Mouse (Mus musculus) thymus, adult 2 months (tissue): ENCODE results near the gene Olfr926. TPM values are rescaled to one million over a fixed set of nuclear protein-coding genes. Genes with fewer than 3 reads are reported as not detected.
"Not testable (repeated sequence)": the region's sequence is repeated elsewhere in the genome, so short reads cannot be mapped to it uniquely, and the experiment has no call there.

Experiments
- DNase-seq: peaks from one replicate; pipeline ENCODE4 v3.0.0; 2021
- H3K27ac ChIP-seq: fragments of 200-500 bp; 2 replicates; pipeline ENCODE4 v1.5.1; 2012; ENCODE audit warnings: low read length, control low read depth; ENCODE audit not compliant: control insufficient read depth, insufficient read depth
- H3K27me3 ChIP-seq: fragments of 200-500 bp; 2 replicates; pipeline ENCODE4 v1.6.1; 2012; ENCODE audit warnings: mild to moderate bottlenecking, low read length, moderate library complexity, mixed read lengths; ENCODE audit not compliant: control insufficient read depth, insufficient read depth
- H3K36me3 ChIP-seq: fragments of 200-500 bp; 2 replicates; pipeline ENCODE4 v1.6.1; 2012; ENCODE audit warnings: mild to moderate bottlenecking, low read length, moderate library complexity; ENCODE audit not compliant: control insufficient read depth, insufficient read depth
- H3K4me1 ChIP-seq: fragments of 200-500 bp; replicated peaks from 2 replicates; pipeline ENCODE4 v1.6.1; 2012; ENCODE audit warnings: low read length; ENCODE audit not compliant: control insufficient read depth, insufficient read depth
- H3K4me3 ChIP-seq: fragments of 200-500 bp; 2 replicates; pipeline ENCODE4 v1.5.1; 2012; ENCODE audit warnings: mild to moderate bottlenecking, low read length, control low read depth, moderate library complexity; ENCODE audit not compliant: control insufficient read depth, insufficient read depth
- CTCF ChIP-seq: fragments of 200-500 bp; IDR thresholded peaks from 2 replicates; pipeline ENCODE4 v1.5.1; 2012; ENCODE audit warnings: mild to moderate bottlenecking, control low read depth, low read length, moderate library complexity, borderline replicate concordance; ENCODE audit not compliant: control insufficient read depth, poor library complexity, insufficient read depth; ENCODE audit errors: extremely low read depth
- POLR2A ChIP-seq: fragments of 200-500 bp; IDR thresholded peaks from 2 replicates; pipeline ENCODE4 v1.6.1; 2012; ENCODE audit warnings: mild to moderate bottlenecking, low read length, control low read depth, moderate library complexity; ENCODE audit not compliant: control insufficient read depth, poor library complexity, insufficient read depth; ENCODE audit errors: extremely low read depth
- WGBS: fragments of 180-500 bp; shearing (Covaris S2); methylation state at CpG from one replicate; pipeline ENCODE4 v1.1.7; 2018; 5-methylcytosine and 5-hydroxymethylcytosine counted together
- polyA plus RNA-seq: library from polyadenylated mRNA; depleted of rRNA; stranded (reverse); fragments of >200 nt; gene quantifications from 2 replicates; pipeline ENCODE4 v1.2.3, GENCODE M21; 2012; rRNA removed

Gene Olfr926
- polyA plus RNA-seq: not detected in 2 replicates

DNA sequence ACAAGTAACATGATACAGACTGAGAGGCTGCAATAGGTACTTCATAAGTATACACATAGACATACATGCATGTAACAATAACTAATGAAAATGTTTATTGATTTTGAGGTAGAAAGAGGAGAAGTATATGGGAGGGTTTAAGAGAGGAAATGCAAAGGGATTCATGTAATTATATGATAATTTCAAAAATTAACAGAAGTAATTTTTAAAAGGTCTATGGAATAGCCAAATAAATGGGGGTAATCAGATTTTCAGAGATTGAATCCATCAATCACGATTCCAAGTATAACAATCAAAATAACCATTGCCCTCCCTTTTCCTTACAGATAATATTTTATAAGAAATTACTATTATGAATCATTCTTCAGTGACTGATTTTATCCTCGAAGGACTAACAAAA, at the start of gene Olfr926:
Gene Olfr926 (plus strand): TSS at position 301 of the 400 bp plus-strand sequence.
- no peak within 1 kb of the TSS for H3K4me3 ChIP-seq
- no peak within 1 kb of the TSS for H3K27ac ChIP-seq
- DNase-seq: no peak
- H3K27me3 ChIP-seq: no peaks in the 10 kb centered on the region
- WGBS: 94% methylated on average over 2 of the region's 2 CpGs
- no peaks in the 10 kb centered on the region for H3K4me1 ChIP-seq
- H3K36me3 ChIP-seq: no peaks in the 10 kb centered on the region
- TF ChIP-seq CTCF (no peak), POLR2A (no peak)

GRCm38 (mm10) chr9:38833027-38833426, 43.9 kb upstream of the Olfr926 start:
- no peak overlapping the region for H3K4me3 ChIP-seq
- H3K36me3 ChIP-seq: no peaks in the 10 kb centered on the region
- H3K27me3 ChIP-seq: no peaks in the 10 kb centered on the region
- TF ChIP-seq CTCF (no peak), POLR2A (no peak)
- 96% methylated on average over 2 of the region's 2 CpGs for WGBS
- DNase-seq: no peak
- H3K27ac ChIP-seq: no peak overlapping the region
- no peaks in the 10 kb centered on the region for H3K4me1 ChIP-seq

- Histone ChIP-seq H3K27me3 (no peaks in the 10 kb centered on the region), H3K4me3 (no peak within 1 kb of the TSS), H3K4me1 (no peaks in the 10 kb centered on the region), H3K27ac (no peak within 1 kb of the TSS), H3K36me3 (no peaks in the 10 kb centered on the region)
- DNase-seq: no peak
- TF ChIP-seq POLR2A: no peak
- no peak for TF ChIP-seq CTCF
- WGBS: 92% methylated on average over 1 of the region's 1 CpGs
These were observed 32.8 kb upstream of the Olfr926 start, which contains the start of gene Olfr924 for GRCm38 (mm10) chr9:38844149-38844548. TSS of gene Olfr924 (plus strand) at chr9:38844449.

DNA sequence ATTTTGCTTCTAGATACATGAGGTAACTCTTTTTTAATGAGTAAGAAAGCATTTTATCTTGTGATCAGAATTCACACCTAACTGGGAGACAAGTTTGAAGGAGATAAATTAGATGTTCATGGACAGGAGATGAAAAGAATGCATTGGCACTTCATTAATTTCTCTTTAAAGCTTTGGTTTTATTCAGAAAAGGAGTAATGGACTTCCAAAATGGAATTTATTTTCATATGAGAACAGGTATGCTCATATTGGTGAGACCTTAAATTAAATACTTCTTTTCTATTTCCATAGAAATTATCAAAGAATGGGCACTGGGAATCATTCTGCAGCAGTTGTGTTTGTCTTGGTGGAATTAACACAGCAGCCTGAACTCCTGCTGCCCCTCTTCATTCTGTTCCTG, 22.2 kb upstream of the Olfr926 start, which contains the start of gene Olfr26:
Gene Olfr26 (plus strand): TSS at position 301 of the 400 bp plus-strand sequence.
- Histone ChIP-seq H3K27me3 (no peaks in the 10 kb centered on the region), H3K27ac (no peak within 1 kb of the TSS), H3K4me1 (no peaks in the 10 kb centered on the region), H3K4me3 (no peak within 1 kb of the TSS), H3K36me3 (no peaks in the 10 kb centered on the region)
- TF ChIP-seq POLR2A (no peak), CTCF (no peak)
- DNase-seq: no peak

DNA sequence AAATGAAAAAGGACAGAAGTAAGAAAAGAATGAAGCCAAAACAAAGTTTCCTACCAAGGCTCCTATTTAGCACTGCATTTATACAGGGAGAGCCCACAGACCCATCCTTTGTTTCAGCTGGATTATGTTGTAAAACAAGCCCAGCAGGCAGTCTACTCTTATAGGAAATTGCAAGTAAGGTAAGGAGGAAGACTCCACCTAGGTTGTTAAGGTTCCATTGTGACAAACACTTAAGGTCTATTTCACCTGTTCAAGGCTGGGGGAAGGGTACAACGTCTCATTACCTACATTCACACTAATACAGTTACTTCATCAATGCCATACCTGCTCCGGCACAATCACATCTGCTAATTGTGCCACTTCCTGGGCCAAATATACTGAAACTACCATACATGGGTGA, 2.0 kb upstream of the Olfr926 start:
- not testable (repeated sequence) for H3K4me3 ChIP-seq, H3K27ac ChIP-seq, H3K36me3 ChIP-seq, H3K4me1 ChIP-seq, H3K27me3 ChIP-seq, DNase-seq
- 61% methylated on average over 2 of the region's 2 CpGs for WGBS

Other genes with a start within 250 kb of the Olfr926 start
- not detected in 2 replicates for gene Olfr916, start 217.3 kb upstream of the Olfr926 start, polyA plus RNA-seq
- gene Olfr917, start 211.3 kb upstream of the Olfr926 start, polyA plus RNA-seq: not detected in 2 replicates
- not detected in 2 replicates for gene Olfr918, start 202.5 kb upstream of the Olfr926 start, polyA plus RNA-seq
- gene Olfr919, start 173.5 kb upstream of the Olfr926 start, polyA plus RNA-seq: not detected in 2 replicates
- gene Vwa5a, start 158.9 kb upstream of the Olfr926 start, polyA plus RNA-seq: 12.9 and 18.8 TPM in 2 replicates
- 0.19 and 0.51 TPM in 2 replicates for gene Olfr920, start 124.8 kb upstream of the Olfr926 start, polyA plus RNA-seq
- 0.08 TPM in 1 of 2 replicates, not detected in the other for gene Olfr921, start 104.1 kb upstream of the Olfr926 start, polyA plus RNA-seq
- not detected in 2 replicates for gene Olfr922, start 62.5 kb upstream of the Olfr926 start, polyA plus RNA-seq
- gene Olfr923, start 50.6 kb upstream of the Olfr926 start, polyA plus RNA-seq: not detected in 2 replicates
- not detected in 2 replicates for gene Olfr924, start 32.7 kb upstream of the Olfr926 start, polyA plus RNA-seq
- not detected in 2 replicates for gene Olfr26, start 22.1 kb upstream of the Olfr926 start, polyA plus RNA-seq
- gene Olfr930, start 52.7 kb downstream of the Olfr926 start, polyA plus RNA-seq: not detected in 2 replicates
- not detected in 2 replicates for gene Olfr933, start 95.2 kb downstream of the Olfr926 start, polyA plus RNA-seq
- not detected in 2 replicates for gene Olfr934, start 111.2 kb downstream of the Olfr926 start, polyA plus RNA-seq
- gene Olfr935, start 122.6 kb downstream of the Olfr926 start, polyA plus RNA-seq: not detected in 2 replicates
- gene Olfr146, start 146.3 kb downstream of the Olfr926 start, polyA plus RNA-seq: not detected in 2 replicates
- not detected in 2 replicates for gene Olfr937, start 187.8 kb downstream of the Olfr926 start, polyA plus RNA-seq
- gene Olfr938, start 201.8 kb downstream of the Olfr926 start, polyA plus RNA-seq: not detected in 2 replicates